Mouse (Mus musculus) c-Kit-positive CD71-positive TER-119-negative erythroid progenitor cells, embryonic 14.5 days (primary cell): ENCODE data around the gene Apol9a.
A peak's percentile ranks its signal among the peaks of the same experiment; 100 is the strongest.

Source experiments
- DNase-seq: peaks from one replicate; pipeline ENCODE4 v3.0.0-alpha.2; 2013; ENCODE audit warnings: low read depth

Gene Apol9a

DNA sequence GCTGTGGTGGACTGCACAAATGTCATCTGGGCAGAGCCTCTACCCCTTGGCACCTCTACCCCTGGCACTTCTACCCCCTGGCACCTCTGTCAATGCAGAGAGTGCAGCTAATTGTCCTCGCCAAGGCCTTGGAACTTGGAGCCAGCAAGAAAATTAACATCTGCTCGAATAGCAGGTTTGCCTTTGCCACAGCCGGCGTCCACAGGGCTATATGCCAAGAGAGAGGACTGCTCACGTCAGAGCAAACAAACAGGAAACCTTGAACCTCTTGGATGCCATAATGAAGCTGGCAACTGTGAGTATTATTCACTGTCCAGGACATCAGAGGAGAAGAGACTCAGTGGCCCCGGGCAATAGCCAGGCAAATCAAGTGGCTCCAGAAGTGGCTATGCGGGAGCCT lies 34.0 kb downstream of the Apol9a start:
- DNase-seq = no peak

DNA sequence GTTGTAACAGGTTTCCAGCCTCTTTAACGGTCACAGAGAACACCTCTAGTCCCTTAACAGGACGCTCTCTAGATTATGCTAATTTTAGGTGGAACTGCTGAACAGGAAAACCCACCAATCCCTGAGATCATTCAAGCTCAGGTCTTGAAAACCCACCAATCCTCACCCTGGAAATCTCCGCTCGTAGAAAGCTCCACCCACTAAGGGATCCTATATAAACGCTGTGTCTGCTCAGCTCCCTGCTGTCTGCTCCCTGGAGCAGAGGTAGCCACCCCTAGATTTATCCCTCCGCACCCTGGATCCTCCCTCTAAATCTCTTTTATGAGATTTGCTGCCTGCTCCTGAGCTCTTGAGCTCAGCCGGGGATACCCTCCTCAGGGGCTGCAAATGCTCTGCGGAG lies 40.3 kb downstream of the Apol9a start:
- no peak for DNase-seq

DNA sequence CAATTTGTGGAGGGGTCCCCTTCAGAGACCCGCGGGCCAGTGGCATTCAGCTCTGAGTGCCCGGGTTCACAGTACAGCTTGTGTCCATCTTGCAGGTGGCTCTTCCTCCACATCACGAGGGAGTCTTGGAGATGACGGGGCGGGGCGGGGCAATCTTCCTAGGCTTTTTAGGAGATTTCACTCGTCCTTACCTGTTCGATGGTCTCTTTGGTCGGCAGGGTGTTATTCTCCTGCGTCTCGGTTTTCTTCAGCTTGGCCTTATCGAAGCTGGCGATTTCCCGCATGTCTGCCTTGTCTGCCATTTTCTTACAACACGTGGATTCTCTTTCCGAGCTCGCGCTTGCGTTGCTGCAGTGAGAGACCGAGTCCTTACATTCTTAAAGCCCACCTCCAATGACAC lies 41.0 kb downstream of the Apol9a start:
- DNase-seq = no peak

DNA sequence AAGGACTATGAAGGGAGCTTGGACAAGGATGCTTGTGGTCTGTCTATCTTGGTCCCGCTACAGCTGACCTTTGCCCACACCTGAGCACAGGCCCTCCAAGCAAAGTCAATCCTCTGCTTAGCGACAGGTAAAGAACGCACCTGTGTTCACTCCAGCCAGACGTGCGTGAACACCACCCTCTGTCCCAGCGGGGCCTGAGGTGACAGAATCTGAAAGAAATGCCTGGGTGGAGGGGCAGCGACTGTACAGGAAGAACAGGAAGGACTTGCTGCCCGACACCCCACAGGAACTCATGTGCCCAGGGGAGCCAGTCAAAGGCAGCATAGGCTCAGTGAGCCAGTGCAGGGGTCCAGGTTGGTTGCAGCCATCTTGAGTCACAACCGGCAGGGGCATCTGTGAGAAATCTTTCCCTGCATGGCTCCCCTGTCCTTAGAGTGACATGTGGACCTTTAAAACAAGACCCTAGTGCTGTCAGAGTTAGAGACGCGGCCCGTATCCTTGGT lies 42.1 kb downstream of the Apol9a start:
- DNase-seq = no peak

DNA sequence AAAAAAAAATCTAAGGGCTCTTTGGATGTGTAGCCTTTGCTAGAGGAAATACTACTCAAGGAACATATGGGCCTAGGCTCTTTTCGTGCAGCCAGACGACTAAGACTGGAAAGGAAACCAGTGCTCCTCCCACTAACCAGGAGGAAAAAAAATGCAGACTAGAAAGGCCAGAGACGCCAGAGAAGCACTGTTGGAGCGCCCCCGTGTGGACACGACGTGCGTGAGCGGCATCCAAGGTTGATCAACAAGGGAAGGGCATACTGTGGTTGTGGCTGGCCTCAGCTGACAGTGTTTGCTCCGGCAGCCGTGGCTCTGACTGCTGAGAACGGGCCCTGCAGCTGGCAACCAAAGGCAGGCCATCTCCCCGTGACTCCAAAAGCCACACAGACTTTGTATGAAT lies 42.8 kb downstream of the Apol9a start:
- peak; percentile 61 for DNase-seq

DNA sequence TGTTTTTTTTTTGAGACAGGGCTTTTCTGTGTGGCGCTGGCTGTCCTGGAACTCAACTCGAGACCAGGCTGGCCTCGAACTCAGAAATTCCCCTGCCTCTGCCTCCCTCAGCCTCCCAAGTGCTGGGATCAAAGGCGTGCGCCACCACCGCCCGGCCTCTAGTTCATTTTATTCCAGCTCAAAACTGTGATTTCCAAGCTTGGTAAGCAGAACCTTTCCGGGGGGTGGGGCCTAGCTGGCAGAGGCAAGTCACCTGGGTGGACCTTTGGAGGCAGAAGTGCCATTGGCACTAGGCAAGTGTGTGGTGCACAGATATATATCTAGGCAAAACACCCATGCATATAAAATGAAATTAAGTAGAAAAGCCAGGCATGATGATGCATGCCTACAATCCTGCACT lies 43.4 kb downstream of the Apol9a start:
- DNase-seq = no peak

DNA sequence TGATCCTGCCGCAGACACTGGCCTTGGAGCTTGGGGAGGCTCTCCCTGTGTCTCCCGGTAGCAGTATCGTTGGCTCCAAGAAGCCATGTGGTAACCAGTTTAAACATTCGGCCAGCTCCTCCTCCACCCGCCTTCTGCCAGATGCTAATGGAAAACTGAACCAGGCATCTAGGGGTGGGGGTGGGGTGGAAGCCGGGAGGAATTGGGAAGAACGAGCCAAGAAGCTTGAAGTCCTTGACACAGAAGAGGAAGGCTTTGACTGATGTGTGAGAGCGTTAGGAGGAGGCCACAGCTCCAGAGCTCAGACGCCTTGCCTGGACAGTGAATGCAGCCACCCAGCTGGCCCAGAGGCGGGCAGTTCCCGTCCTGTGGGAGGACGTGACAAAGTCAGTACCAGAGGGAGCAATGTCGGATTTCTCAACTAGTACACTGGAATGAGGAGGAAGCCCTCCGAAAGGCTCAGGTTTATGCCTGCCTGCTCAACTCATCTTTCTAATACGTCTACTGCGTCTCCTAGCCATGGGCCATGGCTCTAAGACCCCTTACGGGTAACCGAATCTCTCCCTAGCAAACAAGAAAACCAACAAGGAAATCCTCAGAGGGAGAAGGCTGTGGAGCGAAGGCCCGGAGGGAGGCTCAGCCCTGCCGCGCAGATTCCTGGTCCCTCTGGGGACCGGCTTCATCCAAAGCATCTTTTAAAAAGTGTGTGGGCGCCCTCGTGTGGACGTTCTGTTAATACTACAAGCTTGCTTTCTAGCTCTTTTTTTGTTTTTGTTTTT lies 44.0 kb downstream of the Apol9a start:
- DNase-seq = peak; percentile 54

DNA sequence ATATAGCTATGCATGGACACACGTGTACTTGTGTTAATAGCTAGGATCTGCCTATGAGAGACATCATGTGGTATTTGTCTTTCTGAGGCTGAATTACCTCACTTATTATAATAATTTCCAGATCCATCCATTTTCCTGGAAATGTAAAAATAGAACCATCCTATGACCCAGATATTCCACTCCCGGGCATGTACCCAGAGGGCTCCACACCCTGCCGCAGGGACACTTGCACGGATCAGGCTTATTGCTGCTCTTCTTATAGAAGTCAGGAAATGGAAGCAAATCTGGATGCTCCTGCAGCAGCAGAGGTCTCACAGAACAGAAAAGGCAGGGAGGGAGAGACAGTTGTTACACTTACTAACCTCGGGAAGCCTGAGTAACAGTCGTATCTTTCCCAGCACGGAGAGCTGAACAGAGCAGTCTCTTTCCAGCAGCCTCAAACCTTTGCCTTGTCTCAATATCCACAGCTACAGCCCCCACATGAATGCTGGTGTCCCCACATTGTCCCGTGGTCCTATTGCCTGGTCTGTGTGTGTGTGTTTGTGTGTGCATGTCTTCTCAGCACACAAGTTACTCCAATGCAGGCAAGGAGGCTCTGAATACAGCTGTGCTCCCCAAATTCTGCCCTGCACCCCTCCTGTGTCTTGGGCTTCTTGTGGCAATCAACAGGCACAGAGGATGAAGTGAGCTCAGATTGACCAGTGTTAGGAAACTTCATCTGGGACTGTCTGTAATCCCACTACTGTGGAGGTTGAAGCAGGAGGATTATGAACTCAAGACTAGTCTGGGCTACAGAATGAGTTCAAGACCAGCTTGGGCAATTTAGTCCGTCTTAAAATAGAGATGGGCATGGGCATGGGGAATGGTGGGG lies 45.0 kb downstream of the Apol9a start:
- DNase-seq = no peak

DNA sequence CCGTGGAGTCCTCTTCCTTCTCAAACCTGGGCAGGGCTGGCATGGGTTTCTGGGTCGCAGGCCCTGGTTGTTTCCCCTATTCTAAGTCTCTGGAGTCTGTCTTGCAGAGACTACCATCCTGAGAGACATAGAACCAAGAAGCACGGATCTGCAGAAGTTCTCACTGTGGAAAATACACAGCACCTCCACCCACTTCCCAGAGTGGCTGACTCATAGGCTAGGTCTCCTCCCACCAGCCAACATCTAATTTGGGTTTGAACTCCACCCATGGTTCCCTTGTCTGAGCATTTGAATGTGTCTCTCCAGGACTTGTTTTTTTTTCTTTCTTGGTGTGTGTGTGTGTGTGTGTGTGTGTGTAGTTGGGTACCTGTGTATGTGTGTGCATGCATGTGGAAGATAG lies 46.9 kb downstream of the Apol9a start:
- no peak for DNase-seq

DNA sequence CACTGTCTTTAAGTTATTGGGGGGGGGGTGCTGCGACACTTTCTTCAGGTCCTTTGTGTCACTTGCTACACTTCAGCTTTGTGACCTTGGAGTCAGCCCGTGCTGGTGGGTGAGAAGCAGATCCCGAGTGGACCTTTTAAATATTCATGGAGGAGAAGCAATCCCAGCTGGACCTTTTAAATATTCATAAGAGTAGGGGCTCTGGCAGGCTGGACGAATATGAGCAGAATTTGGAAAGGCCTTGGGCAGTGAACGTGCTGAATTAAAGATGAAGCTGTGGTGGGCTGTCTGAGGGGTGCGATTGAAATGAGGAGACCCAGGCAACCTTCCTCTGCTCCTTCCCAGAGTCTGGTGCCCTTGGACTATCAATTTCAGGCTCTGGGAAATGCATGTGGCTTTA lies 47.4 kb downstream of the Apol9a start:
- DNase-seq = no peak

DNA sequence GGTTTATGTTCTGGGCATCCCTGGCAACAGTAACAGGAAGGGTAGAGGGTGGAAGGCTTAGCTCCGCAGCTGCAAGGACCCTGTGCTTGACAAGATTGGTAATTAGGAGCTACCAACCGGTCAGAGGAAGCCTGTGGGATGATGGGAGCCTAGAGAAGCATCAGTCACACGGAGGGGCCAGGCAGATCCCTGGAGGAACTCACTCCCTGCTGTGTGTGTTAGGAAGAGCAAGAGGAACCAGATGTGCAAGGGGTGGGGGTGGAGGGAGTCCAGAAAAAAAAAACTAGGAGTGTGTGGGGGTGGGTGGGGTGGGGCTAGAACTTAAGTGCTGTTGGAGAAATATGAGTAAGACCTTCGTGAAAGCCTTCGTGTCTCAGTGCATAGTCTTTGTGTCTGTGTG lies 48.0 kb downstream of the Apol9a start:
- DNase-seq = no peak

DNA sequence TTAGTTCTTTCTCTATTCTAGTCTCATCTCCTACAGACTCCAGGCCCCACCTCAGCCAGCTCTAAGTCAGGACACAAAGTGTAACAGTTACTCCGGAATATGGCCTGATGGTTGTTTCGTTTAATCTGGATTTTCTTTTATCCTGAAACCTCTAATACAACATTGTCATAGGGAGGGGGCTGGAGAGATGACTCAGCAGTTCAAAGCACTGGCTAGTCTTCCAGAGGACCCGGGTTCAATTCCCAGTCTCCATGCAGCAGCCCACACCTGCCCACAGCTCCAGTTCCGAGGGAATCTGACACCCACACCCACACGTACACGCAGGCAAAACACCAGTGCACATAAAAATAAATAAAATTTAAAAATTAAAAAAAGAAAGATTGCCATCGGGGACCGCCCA lies 51.0 kb downstream of the Apol9a start:
- DNase-seq = no peak

DNA sequence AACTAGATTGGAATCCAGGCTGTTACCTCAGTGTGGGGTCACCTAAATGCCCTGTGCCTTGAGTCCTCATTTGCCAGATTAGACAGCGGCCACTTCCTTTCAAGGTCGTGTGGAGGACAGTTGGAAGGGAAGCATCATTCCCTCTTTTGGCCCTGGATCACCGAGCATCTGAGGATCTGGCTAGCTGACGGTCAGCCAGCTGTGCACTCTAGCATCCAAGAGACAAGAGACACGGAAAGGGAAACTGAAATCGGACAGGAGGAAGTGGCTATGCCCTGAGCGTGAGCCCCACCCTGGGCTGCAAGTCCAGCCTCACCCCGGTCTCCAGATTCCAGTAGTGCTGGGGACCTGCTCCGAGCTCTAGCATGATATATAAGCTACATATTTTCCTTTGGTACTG lies 51.4 kb downstream of the Apol9a start:
- no peak for DNase-seq

DNA sequence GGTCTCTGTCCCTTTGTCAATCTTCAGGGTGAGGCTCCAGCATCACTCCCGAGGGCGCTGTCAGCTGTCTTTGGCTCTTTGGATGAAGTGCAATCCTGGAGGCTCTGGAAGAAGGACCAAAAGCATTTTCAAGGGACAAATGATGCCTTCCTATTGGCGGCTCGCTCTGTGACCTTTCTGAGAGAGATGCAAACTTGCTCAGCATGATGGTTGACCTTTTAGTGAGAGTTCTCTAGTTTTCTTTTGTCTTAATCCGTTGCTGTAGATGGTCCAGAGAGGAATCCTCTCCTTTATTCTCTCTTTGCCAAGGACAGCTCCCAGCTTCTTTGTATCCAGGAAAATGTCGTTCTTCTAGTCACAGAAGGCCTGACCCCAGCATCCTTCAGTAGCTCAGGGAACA lies 51.9 kb downstream of the Apol9a start:
- DNase-seq = no peak

DNA sequence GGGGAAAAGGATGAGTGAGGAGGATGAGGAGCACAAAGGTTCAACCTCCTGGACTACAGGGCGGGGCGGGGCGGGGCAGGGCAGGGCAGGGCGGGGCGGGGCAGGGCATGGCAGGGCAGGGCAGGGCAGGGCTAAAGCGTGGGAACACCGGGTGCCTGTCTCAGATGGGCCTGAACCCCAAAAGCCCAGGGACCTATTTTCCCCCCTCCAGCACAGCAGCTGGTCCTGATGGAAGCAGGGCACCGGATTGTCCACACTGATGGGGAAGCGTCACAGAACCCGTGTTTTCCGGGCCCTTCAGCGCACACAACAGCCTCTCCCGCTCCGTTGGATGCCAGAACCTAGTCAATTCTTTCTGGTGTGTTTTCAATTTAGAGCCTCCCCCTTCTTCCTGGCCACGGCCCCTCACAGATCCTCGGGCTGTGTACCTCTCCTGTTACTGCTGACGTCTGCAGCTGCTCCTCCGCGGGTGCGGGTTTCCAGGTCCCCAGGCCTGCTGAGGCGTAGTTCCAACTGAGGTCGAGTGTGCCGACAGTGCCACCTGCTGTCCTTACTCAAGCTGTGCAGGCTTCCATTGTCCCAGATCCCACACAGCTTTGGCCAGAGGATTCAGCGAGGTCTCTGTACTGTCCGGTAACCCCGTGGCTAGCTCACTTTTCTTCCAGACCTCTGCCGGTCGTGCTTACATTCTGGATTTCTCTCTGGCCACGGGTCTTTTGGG lies 52.5 kb downstream of the Apol9a start:
- DNase-seq = peak; percentile 37

DNA sequence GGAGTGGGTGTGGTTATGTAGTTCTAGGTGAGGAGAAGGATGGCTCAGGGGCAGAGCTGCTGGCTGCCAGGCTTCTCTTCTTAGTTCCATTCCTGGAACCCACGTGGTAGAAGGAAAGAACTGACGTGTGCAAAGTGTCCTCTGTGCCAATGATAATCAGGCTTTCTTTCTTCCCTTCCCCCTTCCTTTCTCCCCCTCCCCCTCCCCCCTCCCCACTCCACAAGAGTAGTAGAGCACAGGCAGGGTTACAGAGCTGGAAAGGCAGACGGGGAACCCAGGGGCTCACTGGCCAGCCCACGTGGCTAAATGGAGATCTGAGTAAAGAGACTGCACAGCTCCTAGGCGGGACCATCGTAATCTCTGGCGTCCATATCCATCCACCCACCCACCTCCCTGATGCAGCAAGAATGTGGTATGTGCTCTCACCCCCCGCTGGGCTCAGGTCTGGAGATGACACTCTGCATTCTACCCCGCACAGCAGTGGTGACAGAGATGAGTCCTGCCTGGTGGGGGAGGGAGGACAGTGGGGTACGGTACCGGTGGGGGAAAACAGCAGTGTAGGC lies 54.6 kb downstream of the Apol9a start:
- no peak for DNase-seq

DNA sequence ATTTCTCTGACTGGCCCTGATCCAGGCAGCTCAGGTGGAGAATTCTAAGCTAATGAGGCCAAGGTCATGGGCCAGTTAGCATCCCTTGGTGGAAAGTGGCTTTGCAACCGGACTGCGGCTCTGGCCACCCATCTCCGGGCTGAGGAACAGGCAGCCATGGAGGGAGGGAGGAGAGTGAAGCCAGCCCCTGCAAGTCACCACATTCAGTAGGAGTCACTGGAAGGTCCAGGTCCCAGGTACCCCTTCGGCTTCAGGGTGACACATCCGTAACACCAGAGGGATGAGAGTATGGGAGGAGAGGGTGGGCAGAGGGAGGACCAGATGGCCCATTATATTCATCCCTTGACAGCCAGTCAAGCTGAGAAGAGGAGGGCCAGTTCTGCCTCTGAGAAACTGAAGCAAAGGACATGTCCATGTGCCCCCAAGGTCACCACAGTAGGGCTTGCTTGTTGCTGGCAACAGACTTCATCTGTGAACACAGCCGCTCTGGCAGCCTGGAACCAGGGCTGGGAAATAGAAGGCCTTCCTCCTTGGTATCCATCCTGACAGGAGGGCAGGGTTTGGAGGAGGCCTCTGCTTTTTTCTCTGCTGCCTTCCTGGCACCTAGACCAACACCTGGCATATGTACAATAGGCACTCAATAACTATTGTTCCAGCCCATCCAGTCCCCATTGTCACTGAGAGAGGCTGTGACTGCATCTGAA lies 55.9 kb downstream of the Apol9a start:
- DNase-seq = no peak

DNA sequence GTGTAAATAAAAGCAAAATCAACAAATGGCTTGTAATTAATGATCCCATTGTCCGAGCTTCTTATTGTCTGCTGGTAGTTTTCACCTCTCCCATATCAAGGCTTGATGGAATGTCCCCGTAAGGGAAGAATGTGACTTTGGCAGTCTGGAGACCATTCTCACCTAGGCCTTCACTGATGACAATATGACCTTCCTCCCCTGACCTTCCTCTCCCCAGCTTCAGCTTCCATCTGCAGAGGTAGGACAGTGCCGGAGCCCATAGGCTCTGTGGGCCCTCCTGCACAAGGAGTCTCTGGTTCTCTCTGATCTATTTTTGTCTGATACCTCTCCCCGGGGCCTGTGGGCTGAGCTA lies 56.5 kb downstream of the Apol9a start:
- DNase-seq = no peak
